Mouse (Mus musculus): Measurements from ENCODE around the gene Zg16.

DNA sequence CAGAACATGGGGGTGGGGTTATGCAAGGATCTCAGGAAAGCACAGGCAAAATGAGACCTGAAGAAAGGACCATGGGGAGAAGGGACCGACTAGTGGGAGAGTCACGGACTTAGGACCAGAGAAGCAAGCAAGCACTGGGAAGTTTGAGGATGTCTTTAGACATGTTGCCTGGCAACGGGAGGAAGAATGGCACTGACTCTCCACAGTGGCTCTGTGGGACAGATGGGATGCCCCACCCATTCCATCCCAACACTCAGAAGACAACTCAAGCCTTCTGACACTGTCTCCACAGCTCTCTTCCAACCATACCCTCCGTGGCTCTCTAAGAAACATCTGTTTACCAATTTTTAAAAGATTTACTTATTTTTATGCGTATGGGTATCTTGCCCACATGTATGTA is 46.0 kb upstream of the Zg16 start:
- TF ChIP-seq CTCF (IDR thresholded peaks at IDR 0.05; ENCODE audit: low read depth, low read length) (no peak), POLR2A (IDR thresholded peaks at IDR 0.05; ENCODE audit: insufficient read depth, low read length) (no peak)

All from ES-Bruce4 (cell line).